Mouse (Mus musculus) kidney, adult 8-10 months (tissue): Measurements from ENCODE around the gene Gm4763.
"Not testable (repeated sequence)": the region's sequence is repeated elsewhere in the genome, so short reads cannot be mapped to it uniquely, and the experiment has no call there.

Experiments
- DNase-seq, 2 experiments: peaks; one replicate each; pipeline ENCODE4 v3.0.0; 2022

Gm4763 gene

GRCm38 (mm10) chr7:24726808-24727207 is at the start of gene Gm4763:
Gm4763 (minus strand) TSS chr7:24726908.
- not testable (repeated sequence) for DNase-seq

- DNase-seq: no peak
Observed at GRCm38 (mm10) chr7:24776145-24776544, 49.4 kb upstream of the Gm4763 start.

- DNase-seq: no peak
Observed at GRCm38 (mm10) chr7:24773942-24774535, 47.3 kb upstream of the Gm4763 start.

DNA sequence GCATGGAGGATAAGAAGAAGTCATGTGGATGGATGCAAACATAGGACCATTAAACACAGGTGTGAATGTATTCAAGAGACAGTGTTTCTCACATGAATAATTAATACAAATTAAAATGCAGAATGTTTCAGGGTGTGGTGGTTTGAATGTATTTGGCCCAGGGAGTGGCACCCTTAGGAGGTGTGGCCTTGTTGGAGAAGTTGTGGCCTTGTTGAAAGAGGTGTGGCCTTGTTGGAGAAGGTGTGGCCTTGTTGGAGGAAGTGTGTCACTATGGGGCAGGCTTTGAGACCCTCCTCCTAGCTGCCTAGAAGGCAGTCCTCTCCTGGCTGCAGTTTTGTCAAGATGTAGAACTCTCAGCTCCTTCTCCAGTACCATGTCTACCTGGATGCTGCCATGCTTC is 44.7 kb upstream of the Gm4763 start:
- DNase-seq: no peak

DNA sequence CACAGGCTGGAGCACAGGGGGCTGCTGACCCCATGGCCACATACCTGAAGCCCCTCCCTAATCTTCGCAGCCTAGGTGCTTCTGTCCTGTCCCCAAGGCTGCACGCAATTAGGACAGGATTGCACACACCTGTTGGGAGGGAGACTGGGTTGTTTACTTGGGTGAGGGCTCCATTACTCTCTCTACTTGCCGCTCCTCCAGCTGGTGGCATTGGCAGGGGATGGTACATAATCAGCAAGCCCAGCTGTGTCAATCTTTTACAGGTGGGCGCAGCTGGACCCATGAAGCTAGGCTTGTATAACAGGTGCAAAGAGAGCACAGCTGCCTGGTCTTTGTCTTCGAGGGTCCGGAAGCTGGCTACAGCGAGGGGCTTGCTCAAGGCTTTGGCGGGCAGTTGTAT is 35.9 kb upstream of the Gm4763 start:
- DNase-seq: no peak

GRCm38 (mm10) chr7:24761161-24761560 is 34.5 kb upstream of the Gm4763 start:
- DNase-seq: no peak

- DNase-seq: no peak
Observed at GRCm38 (mm10) chr7:24760211-24760610, 33.5 kb upstream of the Gm4763 start, which contains the start of gene Cd177. Cd177 (minus strand) TSS chr7:24760311.

DNA sequence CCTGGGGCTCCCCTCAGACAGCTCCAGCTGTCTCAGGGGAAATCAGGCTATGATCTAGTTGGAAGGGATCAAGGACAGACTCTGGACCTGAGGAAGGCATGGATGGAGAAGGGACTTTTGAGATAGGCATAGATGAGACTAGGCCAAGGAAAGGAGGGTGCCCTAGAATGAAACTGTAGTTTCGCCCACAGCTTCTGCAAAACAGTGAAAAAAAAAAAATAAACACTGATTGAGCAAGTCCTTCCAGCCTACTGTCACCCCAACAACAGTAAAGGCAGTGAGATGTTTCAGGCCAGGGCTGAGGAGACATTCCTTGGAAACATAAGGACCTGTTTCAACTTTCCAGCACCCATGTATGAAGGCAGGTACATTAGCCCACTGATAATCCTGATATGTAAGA is 31.8 kb upstream of the Gm4763 start:
- DNase-seq: no peak

DNA sequence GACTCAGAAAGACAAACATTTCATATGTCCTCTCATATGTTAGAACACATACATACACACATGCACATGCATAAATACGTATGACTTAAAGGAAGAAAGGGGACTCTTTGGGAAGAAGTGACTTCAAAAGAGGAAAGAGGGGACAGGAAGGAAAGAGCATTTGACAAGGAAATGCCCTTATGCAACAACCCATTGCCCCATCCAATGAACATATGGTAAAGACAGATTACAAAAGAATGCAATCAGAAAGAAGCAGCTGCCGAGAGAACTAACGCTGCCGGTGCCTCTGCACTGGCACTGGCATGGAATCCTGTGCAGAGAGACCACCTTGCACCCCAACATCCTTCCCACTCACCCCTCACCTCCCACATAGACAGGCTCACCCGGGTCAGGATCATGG is 26.8 kb upstream of the Gm4763 start:
- no peak for DNase-seq

DNA sequence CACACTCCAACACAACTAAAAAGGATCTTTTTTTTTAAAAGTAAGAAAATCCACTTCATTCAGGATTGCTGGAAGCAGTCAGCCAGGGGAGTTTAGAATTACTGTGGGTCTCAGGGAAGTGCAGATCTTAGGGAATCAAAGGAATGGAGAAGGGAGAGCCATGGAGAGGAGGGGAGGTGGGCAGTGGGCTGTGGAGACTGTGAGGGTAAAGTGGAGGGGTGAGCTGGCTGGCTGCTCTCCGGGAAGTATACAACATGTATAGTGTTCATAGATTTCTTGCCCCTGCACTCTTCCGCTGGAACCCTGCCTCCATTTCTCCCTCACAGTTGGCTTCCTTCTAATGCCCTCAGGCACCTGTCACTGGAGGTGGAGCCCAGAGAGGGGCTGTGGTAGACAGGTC is 24.9 kb upstream of the Gm4763 start:
- no peak for DNase-seq

GRCm38 (mm10) chr7:24750695-24751094 is 24.0 kb upstream of the Gm4763 start:
- DNase-seq: no peak

DNA sequence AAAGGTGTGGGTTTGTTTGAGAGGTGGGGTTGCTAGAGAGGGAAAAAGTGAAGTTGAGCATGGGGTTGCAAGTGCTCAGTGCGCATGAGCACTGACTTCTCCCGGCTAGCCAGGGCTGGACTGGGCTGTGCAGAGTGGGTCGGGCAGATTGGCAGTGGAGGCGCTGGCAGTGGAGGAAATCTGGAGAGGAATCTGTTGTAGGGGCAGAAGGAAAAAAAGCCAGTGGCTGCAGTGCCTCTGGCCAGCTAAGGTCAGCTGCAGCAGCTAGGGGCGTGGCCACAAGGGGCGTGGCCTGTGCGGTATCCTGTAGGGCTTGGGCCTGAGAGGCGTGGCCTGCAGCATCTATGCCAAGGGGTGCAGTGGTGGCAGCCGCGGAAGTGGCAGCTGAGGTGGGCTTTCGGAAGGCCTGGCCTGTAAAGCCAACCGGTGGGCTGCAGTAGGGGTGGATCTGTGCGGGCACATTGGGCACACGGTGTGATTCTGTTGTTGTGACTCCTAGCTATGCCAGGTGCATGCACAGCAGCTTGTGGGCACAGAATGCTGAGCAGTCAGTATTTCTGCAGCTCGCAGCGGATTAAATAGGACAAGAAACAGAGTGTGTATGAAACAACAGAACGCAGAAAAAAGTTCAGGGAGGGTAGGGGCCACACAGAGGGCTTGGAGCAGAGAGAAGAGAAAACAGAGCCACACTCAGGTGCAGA is 9.4 kb upstream of the Gm4763 start:
- DNase-seq: peak; percentile 6 to 34

DNA sequence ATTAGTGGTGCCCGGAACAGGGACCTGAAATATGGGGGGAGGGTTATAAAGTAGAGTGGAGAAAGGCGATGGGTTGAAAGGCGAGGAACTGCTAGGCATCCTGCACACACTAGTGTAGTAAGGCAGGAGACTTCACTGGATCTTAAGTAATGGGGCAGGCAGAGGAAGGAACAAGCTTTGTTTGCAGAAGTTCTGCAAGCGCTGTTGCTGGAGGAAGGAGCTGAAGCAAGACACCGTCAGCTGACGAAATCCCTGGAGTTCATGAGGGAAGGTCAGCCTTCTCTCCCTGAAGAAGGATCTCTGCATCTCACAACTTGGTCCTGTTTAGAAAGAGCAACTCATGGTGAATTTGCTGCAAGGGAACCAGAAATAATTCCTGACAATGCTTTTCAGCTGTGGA is 11.7 kb downstream of the Gm4763 start:
- DNase-seq: no peak

GRCm38 (mm10) chr7:24708832-24709292 is 17.8 kb downstream of the Gm4763 start, which contains the start of gene BC049730:
BC049730 (plus strand) TSS chr7:24709242.
- DNase-seq: no peak

- DNase-seq: not testable (repeated sequence)
Observed at GRCm38 (mm10) chr7:24702841-24703240, 23.9 kb downstream of the Gm4763 start.

GRCm38 (mm10) chr7:24697891-24698290 is 28.8 kb downstream of the Gm4763 start:
- not testable (repeated sequence) for DNase-seq

GRCm38 (mm10) chr7:24692693-24693092 is 34.0 kb downstream of the Gm4763 start:
- DNase-seq: not testable (repeated sequence)

DNA sequence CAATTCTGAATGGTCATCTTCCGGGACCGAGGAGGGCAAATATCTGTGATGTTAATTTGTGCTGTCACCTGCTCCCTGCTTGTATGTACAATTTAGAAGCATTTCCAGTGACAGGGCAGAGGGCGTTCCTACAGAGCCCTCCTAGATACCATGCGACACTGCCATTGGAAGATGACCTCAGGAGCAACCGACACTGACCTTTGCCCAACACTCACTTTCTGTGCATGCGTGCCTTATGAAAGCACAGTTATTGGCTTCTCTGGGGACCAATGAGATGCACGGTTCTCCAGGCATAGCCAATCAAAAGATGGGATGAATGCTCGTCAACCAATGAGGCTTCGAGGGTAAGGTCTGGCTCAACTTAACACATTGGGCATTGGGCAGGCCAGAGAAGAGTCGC is 39.2 kb downstream of the Gm4763 start:
- DNase-seq: not testable (repeated sequence)

DNA sequence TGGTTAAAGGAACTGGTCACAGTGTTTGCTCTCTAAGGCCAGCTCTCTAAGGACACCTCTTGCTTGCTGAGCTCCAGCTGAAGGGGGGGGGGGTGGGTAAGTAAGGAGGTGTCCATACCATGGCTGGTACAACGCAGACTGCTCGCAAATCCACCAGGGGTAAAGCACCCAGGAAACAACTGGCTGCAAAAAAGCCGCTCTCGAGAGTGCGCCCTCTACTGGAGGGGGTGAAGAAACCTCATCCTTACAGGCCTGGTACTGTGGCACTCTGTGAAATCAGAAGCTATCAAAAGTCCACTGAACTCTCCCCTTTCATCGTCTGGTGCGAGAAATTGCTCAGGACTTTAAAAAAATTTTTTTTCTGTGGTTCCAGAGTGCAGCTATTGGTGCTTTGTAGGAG is 42.6 kb downstream of the Gm4763 start:
- DNase-seq: not testable (repeated sequence)

GRCm38 (mm10) chr7:24676575-24676974 is 50.1 kb downstream of the Gm4763 start, which contains the start of gene Tex101:
Tex101 (minus strand) TSS chr7:24676675.
- DNase-seq: no peak

- no peak for DNase-seq
Observed at GRCm38 (mm10) chr7:24671944-24672439, 54.7 kb downstream of the Gm4763 start.
